Mouse (Mus musculus): ENCODE data around the gene Tmem86a. TPM values are rescaled to one million over a fixed set of nuclear protein-coding genes. Genes with fewer than 3 reads are reported as not detected.

The Tmem86a gene
- total RNA-seq (2021) = 10 to 100 TPM; 23.7 to 31.8 TPM

- intact Hi-C loops (cut with DNase I) = no loop called here
Measured at GRCm38 (mm10) chr7:47050366-47050765, at the start of gene Tmem86a. Gene Tmem86a (plus strand): TSS chr7:47050601.

GRCm38 (mm10) chr7:47000644-47000983 is 49.8 kb upstream of the Tmem86a start:
- intact Hi-C loops (cut with DNase I) = no loop called here
- no peak for DNase-seq (ENCODE audit: low spot score)

More at GRCm38 (mm10) chr7:47050366-47050765, at the start of gene Tmem86a:
- peak; percentile 90 for DNase-seq (ENCODE audit: low spot score)

- intact Hi-C loops (cut with DNase I) = no loop called here
- DNase-seq (ENCODE audit: low spot score) = no peak
Measured at GRCm38 (mm10) chr7:47001125-47001899, 49.1 kb upstream of the Tmem86a start.

- no peak for DNase-seq (ENCODE audit: low spot score)
- intact Hi-C loops (cut with DNase I) = no loop called here
Measured at GRCm38 (mm10) chr7:47001900-47002275, 48.5 kb upstream of the Tmem86a start.

GRCm38 (mm10) chr7:47003411-47004115 is 46.8 kb upstream of the Tmem86a start:
- intact Hi-C loops (cut with DNase I) = no loop called here

GRCm38 (mm10) chr7:47007109-47007780 is 43.2 kb upstream of the Tmem86a start:
- DNase-seq (ENCODE audit: low spot score) = no peak
- intact Hi-C loops (cut with DNase I) = loop anchor here (5.0 kb wide), 1 partner anchor 210 kb away; the partner anchor contains the start of genes Gtf2h1 and Hps5

More at GRCm38 (mm10) chr7:47003411-47004115, 46.8 kb upstream of the Tmem86a start:
- DNase-seq (ENCODE audit: low spot score) = no peak

GRCm38 (mm10) chr7:47007818-47008167 is 42.6 kb upstream of the Tmem86a start:
- intact Hi-C loops (cut with DNase I) = loop anchor here (5.0 kb wide), 1 partner anchor 210 kb away; the partner anchor contains the start of genes Gtf2h1 and Hps5
- DNase-seq (ENCODE audit: low spot score) = no peak

- intact Hi-C loops (cut with DNase I) = loop anchor here (5.0 kb wide), 1 partner anchor 211 kb away; the partner anchor contains the start of genes Gtf2h1 and Hps5
- peak; percentile 96 for DNase-seq (ENCODE audit: low spot score)
Measured at GRCm38 (mm10) chr7:47008168-47008993, 42.0 kb upstream of the Tmem86a start, which contains the start of gene Spty2d1. Gene Spty2d1 (minus strand): TSS chr7:47008411.

- intact Hi-C loops (cut with DNase I) = no loop called here
- no peak for DNase-seq (ENCODE audit: low spot score)
Measured at GRCm38 (mm10) chr7:47013131-47013767, 37.2 kb upstream of the Tmem86a start.

GRCm38 (mm10) chr7:47014564-47015389 is 35.6 kb upstream of the Tmem86a start:
- intact Hi-C loops (cut with DNase I) = no loop called here
- DNase-seq (ENCODE audit: low spot score) = peak; percentile 57

GRCm38 (mm10) chr7:47015390-47016065 is 34.9 kb upstream of the Tmem86a start:
- peak; percentile 84 for DNase-seq (ENCODE audit: low spot score)

GRCm38 (mm10) chr7:47016602-47017001 is 33.8 kb upstream of the Tmem86a start:
- intact Hi-C loops (cut with DNase I) = loop anchor here (1.0 kb wide), 1 partner anchor 53 kb away; no protein-coding TSS in a partner anchor
- DNase-seq (ENCODE audit: low spot score) = no peak

More at GRCm38 (mm10) chr7:47015390-47016065, 34.9 kb upstream of the Tmem86a start:
- intact Hi-C loops (cut with DNase I) = loop anchor here (1.0 kb wide), 1 partner anchor 52 kb away; no protein-coding TSS in a partner anchor

- no peak for DNase-seq (ENCODE audit: low spot score)
- intact Hi-C loops (cut with DNase I) = no loop called here
Measured at GRCm38 (mm10) chr7:47017146-47017545, 33.3 kb upstream of the Tmem86a start.

GRCm38 (mm10) chr7:47019641-47020040 is 30.8 kb upstream of the Tmem86a start:
- intact Hi-C loops (cut with DNase I) = no loop called here
- DNase-seq (ENCODE audit: low spot score) = no peak

- DNase-seq (ENCODE audit: low spot score) = no peak
- intact Hi-C loops (cut with DNase I) = no loop called here
Measured at GRCm38 (mm10) chr7:47020956-47021355, 29.4 kb upstream of the Tmem86a start.

GRCm38 (mm10) chr7:47022482-47022881 is 27.9 kb upstream of the Tmem86a start:
- intact Hi-C loops (cut with DNase I) = no loop called here
- DNase-seq (ENCODE audit: low spot score) = no peak

GRCm38 (mm10) chr7:47023530-47023929 is 26.9 kb upstream of the Tmem86a start:
- DNase-seq (ENCODE audit: low spot score) = peak; percentile 35
- intact Hi-C loops (cut with DNase I) = loop anchor here (1.0 kb wide), 2 partner anchors 58 to 127 kb away; no protein-coding TSS in a partner anchor
